23 mouse cellular contexts compared by ENCODE assay signal in genomic region chr5:63627832-63628530, GRCm38 (mm10). TPM values are rescaled to one million over a fixed set of nuclear protein-coding genes. Genes with fewer than 3 reads are reported as not detected.
"Had no signal": no experiment of that assay in that cellular context is flagged by ENCODE, and none has a peak within 500 bp of the region (broad histone marks: within the 10 kb centered on the region; RNA-seq: fewer than 3 reads in every experiment).

No protein-coding gene starts in this region.

- H3K27me3 ChIP-seq: limb, embryonic 13.5 days; liver, embryonic 12.5 days; liver, embryonic 15.5 days; midbrain, embryonic 12.5 days; neural tube, embryonic 12.5 days; stomach, embryonic 15.5 days had no signal

- DNase-seq: kidney, adult 18-20 months; kidney, adult 9 months; kidney, postnatal 14 days; kidney, postnatal 4 days; liver; lung, adult 2 months; lung, postnatal 14 days; lung, postnatal 4 days; retina, postnatal 1 day; right cerebral cortex, postnatal 25 days; spleen, adult 18-20 months; thymus, postnatal 25 days had no signal

- H3K4me1 ChIP-seq: limb, embryonic 10.5 days; limb, embryonic 13.5 days; liver, embryonic 12.5 days; liver, embryonic 15.5 days; neural tube, embryonic 12.5 days; stomach, embryonic 15.5 days had no signal

- H3K36me3 ChIP-seq: limb, embryonic 10.5 days; limb, embryonic 13.5 days; liver, embryonic 12.5 days; liver, embryonic 15.5 days; midbrain, embryonic 12.5 days; neural tube, embryonic 12.5 days; stomach, embryonic 15.5 days had no signal

- H3K9me3 ChIP-seq: limb, embryonic 10.5 days; limb, embryonic 13.5 days; liver, embryonic 12.5 days; liver, embryonic 15.5 days; midbrain, embryonic 12.5 days; neural tube, embryonic 12.5 days; stomach, embryonic 15.5 days had no signal

- H3K4me2 ChIP-seq: limb, embryonic 13.5 days; liver, embryonic 12.5 days; liver, embryonic 15.5 days; midbrain, embryonic 12.5 days; neural tube, embryonic 12.5 days; stomach, embryonic 15.5 days had no signal

- H3K4me3 ChIP-seq: limb, embryonic 10.5 days; limb, embryonic 13.5 days; liver, embryonic 12.5 days; liver, embryonic 15.5 days; midbrain, embryonic 12.5 days; neural tube, embryonic 12.5 days; stomach, embryonic 15.5 days had no signal

- H3K9ac ChIP-seq: limb, embryonic 13.5 days; liver, embryonic 12.5 days; liver, embryonic 15.5 days; midbrain, embryonic 12.5 days; neural tube, embryonic 12.5 days; stomach, embryonic 15.5 days had no signal

- H3K27ac ChIP-seq: limb, embryonic 10.5 days; limb, embryonic 13.5 days; liver, embryonic 12.5 days; liver, embryonic 15.5 days; midbrain, embryonic 12.5 days; neural tube, embryonic 12.5 days; stomach, embryonic 15.5 days had no signal

- ATAC-seq: liver, embryonic 12.5 days had no signal

RNA-seq across cellular contexts. Expression of gene Nwd2, which starts 20.9 kb away (rescaled TPM):
- total RNA-seq: megakaryocyte progenitor cell, adult 5-6 weeks; megakaryocyte-erythroid progenitor cell, adult 5-6 weeks; neutrophil, adult 5-6 weeks had no signal
- polyA plus RNA-seq: limb, embryonic 10.5 days; liver, embryonic 12.5 days; liver, embryonic 15.5 days; thymus, postnatal 0 days had no signal
